Mouse (Mus musculus) left cerebral cortex, postnatal 14 days (tissue): ENCODE measurements around the gene Msi1. TPM values are rescaled to one million over a fixed set of nuclear protein-coding genes. Genes with fewer than 3 reads are reported as not detected.
"Not testable (repeated sequence)": the region's sequence is repeated elsewhere in the genome, so short reads cannot be mapped to it uniquely, and the experiment has no call there.

Experiments
- DNase-seq, 2 experiments: peaks; one replicate each; pipeline ENCODE4 v3.0.0; 2021 to 2022; ENCODE audit warnings: low spot score in 2 of 2, mixed read lengths in 1 of 2
- intact Hi-C: fragments of 180-260 bp; cut with DNase I; formaldehyde crosslinking; loops from one replicate; pipeline ENCODE4 v1.15.1; 2025
- total RNA-seq, 2 experiments: library from RNA; stranded (reverse); gene quantifications; 2 replicates each; pipeline ENCODE4 v1.2.3; 2021

Gene Msi1
- total RNA-seq, 2 experiments from 2014 or later = 45.4 to 54.0 TPM

- no peak for DNase-seq
- intact Hi-C loops = no loop called here
These were observed 56.2 kb downstream of the Msi1 start for GRCm38 (mm10) chr5:115485489-115486205.

- DNase-seq = no peak
- intact Hi-C loops = no loop called here
These were observed 57.3 kb downstream of the Msi1 start for GRCm38 (mm10) chr5:115486726-115487125.

- no peak for DNase-seq
- intact Hi-C loops = no loop called here
These were observed 58.0 kb downstream of the Msi1 start for GRCm38 (mm10) chr5:115487353-115487752.

- DNase-seq = no peak
- intact Hi-C loops = no loop called here
These were observed 58.7 kb downstream of the Msi1 start for GRCm38 (mm10) chr5:115487942-115488580.

GRCm38 (mm10) chr5:115488841-115489698 is 59.7 kb downstream of the Msi1 start:
- DNase-seq = peak; percentile 79 to 90
- intact Hi-C loops = no loop called here

GRCm38 (mm10) chr5:115489699-115490637 is 60.6 kb downstream of the Msi1 start:
- DNase-seq = peak; percentile 82 to 91
- intact Hi-C loops = no loop called here

- no peak for DNase-seq
- intact Hi-C loops = no loop called here
These were observed 61.2 kb downstream of the Msi1 start for GRCm38 (mm10) chr5:115490638-115491000.

- DNase-seq = no peak
- intact Hi-C loops = no loop called here
These were observed 61.7 kb downstream of the Msi1 start for GRCm38 (mm10) chr5:115491076-115491475.

GRCm38 (mm10) chr5:115491771-115492322 is 62.4 kb downstream of the Msi1 start:
- DNase-seq = no peak
- intact Hi-C loops = no loop called here

- peak in 1 of 2 experiments; percentile 70 for DNase-seq
- intact Hi-C loops = no loop called here
These were observed 63.4 kb downstream of the Msi1 start for GRCm38 (mm10) chr5:115492711-115493335.

- intact Hi-C loops = no loop called here
- no peak for DNase-seq
These were observed 64.0 kb downstream of the Msi1 start for GRCm38 (mm10) chr5:115493441-115493840.

- intact Hi-C loops, DNase-seq: not testable (repeated sequence)
These were observed 66.2 kb downstream of the Msi1 start for GRCm38 (mm10) chr5:115495618-115496017.

- DNase-seq = no peak
- intact Hi-C loops = no loop called here
These were observed 67.6 kb downstream of the Msi1 start for GRCm38 (mm10) chr5:115497033-115497432.

GRCm38 (mm10) chr5:115498307-115499240 is 69.2 kb downstream of the Msi1 start:
- no peak for DNase-seq
- intact Hi-C loops = no loop called here

GRCm38 (mm10) chr5:115500383-115500935 is 71.1 kb downstream of the Msi1 start:
- intact Hi-C loops = no loop called here
- DNase-seq = no peak

- intact Hi-C loops = no loop called here
- no peak for DNase-seq
These were observed 73.6 kb downstream of the Msi1 start for GRCm38 (mm10) chr5:115503035-115503434.
